Mouse (Mus musculus): Measurements from ENCODE around the gene Atxn7l3.

- TF ChIP-seq CTCF (IDR thresholded peaks at IDR 0.05) (no peak), EP300 (IDR thresholded peaks at IDR 0.05) (no peak)
Measured at GRCm38 (mm10) chr11:102245581-102246272, 50.7 kb downstream of the Atxn7l3 start.
